In genomic region chr5:43511126-43511525, GRCm38 (mm10) we compare ENCODE assay signal across 24 mouse cellular contexts. TPM values are rescaled to one million over a fixed set of nuclear protein-coding genes. Genes with fewer than 3 reads are reported as not detected.
"Had no signal": no experiment of that assay in that cellular context is flagged by ENCODE, and none has a peak within 500 bp of the region (broad histone marks: within the 10 kb centered on the region; RNA-seq: fewer than 3 reads in every experiment).

No protein-coding gene starts in this region.

- H3K4me2 ChIP-seq: heart, embryonic 12.5 days; hindbrain, embryonic 13.5 days; hindbrain, embryonic 15.5 days; kidney, embryonic 15.5 days; limb, embryonic 12.5 days; liver, embryonic 12.5 days had no signal

- H3K27me3 ChIP-seq: heart, embryonic 12.5 days; hindbrain, embryonic 13.5 days; hindbrain, embryonic 15.5 days; kidney, embryonic 15.5 days; limb, embryonic 12.5 days; liver, embryonic 12.5 days had no signal

- H3K4me1 ChIP-seq: hindbrain, embryonic 13.5 days; hindbrain, embryonic 15.5 days; liver, embryonic 12.5 days had no signal

- H3K9me3 ChIP-seq: heart, embryonic 12.5 days; hindbrain, embryonic 13.5 days; hindbrain, embryonic 15.5 days; kidney, embryonic 15.5 days; limb, embryonic 10.5 days; limb, embryonic 12.5 days; liver, embryonic 12.5 days had no signal

- ATAC-seq: hindbrain, postnatal 0 days; intestine, embryonic 16.5 days; liver, embryonic 12.5 days had no signal

- H3K36me3 ChIP-seq: heart, embryonic 12.5 days; hindbrain, embryonic 13.5 days; hindbrain, embryonic 15.5 days; kidney, embryonic 15.5 days; limb, embryonic 10.5 days; limb, embryonic 12.5 days; liver, embryonic 12.5 days had no signal

- H3K27ac ChIP-seq: hindbrain, embryonic 13.5 days; hindbrain, embryonic 15.5 days; hindbrain, postnatal 0 days; kidney, embryonic 15.5 days; kidney, postnatal 0 days; limb, embryonic 10.5 days; limb, embryonic 12.5 days; liver, embryonic 12.5 days; liver, embryonic 14.5 days had no signal

- H3K9ac ChIP-seq: heart, embryonic 12.5 days; hindbrain, embryonic 13.5 days; hindbrain, embryonic 15.5 days; kidney, embryonic 15.5 days; limb, embryonic 12.5 days; liver, embryonic 12.5 days; liver, embryonic 14.5 days had no signal

- H3K4me3 ChIP-seq: heart, embryonic 12.5 days; hindbrain, embryonic 13.5 days; hindbrain, embryonic 15.5 days; kidney, embryonic 15.5 days; limb, embryonic 10.5 days; limb, embryonic 12.5 days; liver, embryonic 12.5 days had no signal

- DNase-seq: gastrocnemius, postnatal 14 days; gastrocnemius, postnatal 36 days; heart, postnatal 10 days; heart, postnatal 36 days; kidney, adult 11 months; kidney, adult 2 months; kidney, adult 9 months; kidney, postnatal 14 days; kidney, postnatal 36 days; layer of hippocampus, adult 9-11 months; layer of hippocampus, postnatal 36 days; liver had no signal

RNA-seq across cellular contexts. Expression of gene C1qtnf7, which starts 4.2 kb away (rescaled TPM):
- total RNA-seq: hematopoietic stem cell, adult 5-6 weeks had no signal
